Mouse (Mus musculus): ENCODE data around the gene Ranbp17.

DNA sequence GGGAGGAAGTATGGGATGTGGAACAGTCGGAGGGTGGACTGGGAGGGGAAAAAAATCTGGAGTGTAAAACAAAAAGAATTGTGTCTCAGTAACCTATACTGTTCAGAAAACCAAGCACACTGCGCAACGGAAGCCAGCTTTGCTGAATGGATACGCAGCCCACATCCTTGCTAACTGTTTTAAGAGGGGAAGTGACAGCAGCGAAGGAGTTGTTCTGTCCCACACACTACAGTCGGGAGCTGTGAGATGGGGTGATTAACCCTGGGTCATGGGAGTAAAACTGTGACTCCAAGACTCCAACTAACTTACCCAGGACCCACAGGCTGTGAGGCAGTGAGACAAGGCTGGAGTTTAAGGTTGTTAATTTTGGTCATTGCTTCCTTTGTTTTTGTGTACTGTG is 219.5 kb downstream of the Ranbp17 start:
- TF ChIP-seq EP300 (IDR thresholded peaks at IDR 0.05; ENCODE audit: low read depth) (no peak), CTCF (IDR thresholded peaks at IDR 0.05; ENCODE audit: low read depth) (no peak)

All from heart, postnatal 0 days (tissue).